Mouse (Mus musculus): ENCODE data around the gene Kctd18.

- TF ChIP-seq CTCF (IDR thresholded peaks at IDR 0.05; ENCODE audit: low read depth, low read length) (no peak), GATA1 (IDR thresholded peaks at IDR 0.05; ENCODE audit: borderline replicate concordance, low read length) (no peak), GATA2 (IDR thresholded peaks at IDR 0.05; ENCODE audit: borderline replicate concordance, low read depth, low read length) (no peak), TAL1 (conservative IDR thresholded peaks at IDR 0.05; ENCODE audit: low read depth, low read length) (no peak)
These were observed 84.5 kb downstream of the Kctd18 start for GRCm38 (mm10) chr1:57934287-57934686.

All from G1E (cell line).